Mouse (Mus musculus): Measurements from ENCODE around the gene Cd5.

Cd5 gene

GRCm38 (mm10) chr19:10738811-10739210, at the start of gene Cd5:
TSS of gene Cd5 (minus strand) at chr19:10739002.
- no peak for DNase-seq

- DNase-seq = no peak
These were observed 49.4 kb upstream of the Cd5 start for GRCm38 (mm10) chr19:10788242-10788641.

GRCm38 (mm10) chr19:10787406-10787805, 48.6 kb upstream of the Cd5 start:
- DNase-seq = no peak

GRCm38 (mm10) chr19:10786753-10787152, 48.0 kb upstream of the Cd5 start:
- no peak for DNase-seq

GRCm38 (mm10) chr19:10784796-10785459, 46.1 kb upstream of the Cd5 start:
- DNase-seq = no peak

- no peak for DNase-seq
These were observed 45.3 kb upstream of the Cd5 start for GRCm38 (mm10) chr19:10784061-10784460.

- no peak for DNase-seq
These were observed 44.4 kb upstream of the Cd5 start for GRCm38 (mm10) chr19:10783168-10783567.

GRCm38 (mm10) chr19:10781641-10782040, 42.8 kb upstream of the Cd5 start:
- no peak for DNase-seq

- no peak for DNase-seq
These were observed 38.1 kb upstream of the Cd5 start for GRCm38 (mm10) chr19:10776906-10777305.

- no peak for DNase-seq
These were observed 35.3 kb upstream of the Cd5 start for GRCm38 (mm10) chr19:10774141-10774540.

- no peak for DNase-seq
These were observed 34.6 kb upstream of the Cd5 start for GRCm38 (mm10) chr19:10773384-10773783.

GRCm38 (mm10) chr19:10772866-10773265, 34.1 kb upstream of the Cd5 start:
- no peak for DNase-seq

- no peak for DNase-seq
These were observed 33.2 kb upstream of the Cd5 start for GRCm38 (mm10) chr19:10771995-10772394.

GRCm38 (mm10) chr19:10769429-10770195, 30.8 kb upstream of the Cd5 start:
- no peak for DNase-seq

- DNase-seq = no peak
These were observed 30.1 kb upstream of the Cd5 start for GRCm38 (mm10) chr19:10768694-10769428.

- DNase-seq = no peak
These were observed 28.8 kb upstream of the Cd5 start for GRCm38 (mm10) chr19:10767631-10768030.

GRCm38 (mm10) chr19:10763381-10764031, 24.7 kb upstream of the Cd5 start:
- DNase-seq = no peak

GRCm38 (mm10) chr19:10762468-10762867, 23.7 kb upstream of the Cd5 start:
- DNase-seq = no peak

- no peak for DNase-seq
These were observed 23.1 kb upstream of the Cd5 start for GRCm38 (mm10) chr19:10761794-10762415.

GRCm38 (mm10) chr19:10759983-10760831, 21.4 kb upstream of the Cd5 start:
- peak in 1 of 2 experiments; percentile 13 for DNase-seq

GRCm38 (mm10) chr19:10759525-10759924, 20.7 kb upstream of the Cd5 start:
- DNase-seq = no peak

GRCm38 (mm10) chr19:10758708-10759107, 19.9 kb upstream of the Cd5 start:
- no peak for DNase-seq

Data from kidney, postnatal 25 days (tissue).